Mouse (Mus musculus): Measurements from ENCODE around the gene Lbhd1. TPM values are rescaled to one million over a fixed set of nuclear protein-coding genes. Genes with fewer than 3 reads are reported as not detected.
A peak's percentile ranks its signal among the peaks of the same experiment; 100 is the strongest.

The Lbhd1 gene
- total RNA-seq, 2 experiments from 2014 or later: 5.4 to 7.2 TPM

- DNase-seq (ENCODE audit: low spot score in 2 of 2): no peak
- intact Hi-C loops (cut with DNase I): no loop called here
These were observed 57.1 kb downstream of the Lbhd1 start for GRCm38 (mm10) chr19:8940526-8941133.

DNA sequence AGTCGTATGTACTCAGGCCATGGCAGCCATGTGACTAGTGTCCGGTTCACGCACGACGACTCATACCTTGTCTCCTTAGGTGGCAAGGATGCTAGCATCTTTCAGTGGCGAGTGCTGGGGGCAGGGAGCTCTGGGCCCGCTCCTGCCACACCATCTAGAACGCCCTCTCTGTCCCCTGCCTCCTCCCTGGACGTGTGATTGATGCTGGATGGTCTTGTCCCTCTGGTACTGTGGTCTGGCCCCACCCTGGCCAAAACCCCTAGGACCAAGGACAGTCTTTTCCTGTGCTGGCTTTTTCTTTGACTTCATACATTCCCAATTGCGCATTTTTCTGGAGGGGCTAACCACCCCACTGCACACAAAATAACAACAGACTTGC is 57.6 kb downstream of the Lbhd1 start:
- no peak for DNase-seq (ENCODE audit: low spot score in 2 of 2)
- intact Hi-C loops (cut with DNase I): no loop called here

GRCm38 (mm10) chr19:8941515-8942217 is 58.1 kb downstream of the Lbhd1 start, which contains the start of gene Mta2:
Gene Mta2 (plus strand): TSS chr19:8941875.
- DNase-seq (ENCODE audit: low spot score in 2 of 2): peak; percentile 93 to 96
- intact Hi-C loops (cut with DNase I): no loop called here

Small RNA genes within 50 kb of the gene (microRNA-seq; reads per million reads assigned to microRNA genes)
- gene Mir5136: 0 reads per million in 2 experiments

Other genes starting within 250 kb of the Lbhd1 start
- gene Chrm1, start 219.9 kb upstream of the Lbhd1 start, total RNA-seq (2021): 100 to 1,000 TPM; 160 to 162 TPM
- 100 to 1,000 TPM; 148 to 161 TPM for gene Slc3a2, start 160.4 kb upstream of the Lbhd1 start, total RNA-seq (2021)
- gene Wdr74, start 147.9 kb upstream of the Lbhd1 start, total RNA-seq (2021): 10 to 100 TPM; 46.0 to 58.5 TPM
- 1 to 10 TPM; 1.1 to 1.5 TPM for gene 1700092M07Rik, start 143.0 kb upstream of the Lbhd1 start, total RNA-seq (2021)
- gene Stx5a, start 142.3 kb upstream of the Lbhd1 start, total RNA-seq (2021): 10 to 100 TPM; 61.5 to 70.1 TPM
- 10 to 100 TPM; 87.4 to 92.0 TPM for gene Nxf1, start 126.7 kb upstream of the Lbhd1 start, total RNA-seq (2021)
- 10 to 100 TPM; 73.0 to 75.0 TPM for gene Tmem223, start 112.7 kb upstream of the Lbhd1 start, total RNA-seq (2021)
- 10 to 100 TPM; 10.6 to 10.9 TPM for gene Tmem179b, start 109.3 kb upstream of the Lbhd1 start, total RNA-seq (2021)
- gene Taf6l, start 97.3 kb upstream of the Lbhd1 start, total RNA-seq (2021): 10 to 100 TPM; 12.0 to 12.4 TPM
- gene Polr2g, start 85.2 kb upstream of the Lbhd1 start, total RNA-seq (2021): 100 to 1,000 TPM; 107 to 113 TPM
- 1 to 10 TPM; 5.9 to 7.1 TPM for gene Zbtb3, start 81.2 kb upstream of the Lbhd1 start, total RNA-seq (2021)
- gene Ttc9c, start 64.4 kb upstream of the Lbhd1 start, total RNA-seq (2021): 10 to 100 TPM; 35.1 to 35.5 TPM
- 100 to 1,000 TPM; 110 to 112 TPM for gene Hnrnpul2, start 63.7 kb upstream of the Lbhd1 start, total RNA-seq (2021)
- not detected for gene AC129217.1, start 54.0 kb upstream of the Lbhd1 start, total RNA-seq (2021)
- 100 to 1,000 TPM; 111 to 112 TPM for gene Bscl2, start 46.3 kb upstream of the Lbhd1 start, total RNA-seq (2021)
- 100 to 1,000 TPM; 201 to 223 TPM for gene Gng3, start 44.5 kb upstream of the Lbhd1 start, total RNA-seq (2021)
- gene Lrrn4cl, start 33.0 kb upstream of the Lbhd1 start, total RNA-seq (2021): under 1 TPM; 0.92 to 0.96 TPM
- gene Ubxn1, start 12.2 kb upstream of the Lbhd1 start, total RNA-seq (2021): 10 to 100 TPM; 91.0 to 94.1 TPM
- gene Uqcc3, start 2.8 kb upstream of the Lbhd1 start, total RNA-seq (2021): 10 to 100 TPM; 32.3 to 35.6 TPM
- gene Gm49403, start 198 bp downstream of the Lbhd1 start, total RNA-seq (2021): not detected
- gene 1810009A15Rik, start 5.1 kb downstream of the Lbhd1 start, total RNA-seq (2021): 10 to 100 TPM; 21.4 to 23.9 TPM
- gene Gm49416, start 5.2 kb downstream of the Lbhd1 start, total RNA-seq (2021): 1 to 10 TPM; 2.4 to 3.3 TPM
- 10 to 100 TPM; 22.6 to 24.3 TPM for gene Ints5, start 9.3 kb downstream of the Lbhd1 start, total RNA-seq (2021)
- 100 to 1,000 TPM in 1 of 2 experiments, 10 to 100 TPM in 1; 98.5 to 102 TPM for gene Ganab, start 14.3 kb downstream of the Lbhd1 start, total RNA-seq (2021)
- gene B3gat3, start 36.6 kb downstream of the Lbhd1 start, total RNA-seq (2021): 100 to 1,000 TPM; 151 to 163 TPM
- gene Rom1, start 45.6 kb downstream of the Lbhd1 start, total RNA-seq (2021): 1 to 10 TPM; 5.7 TPM
- 1 to 10 TPM; 8.2 to 8.4 TPM for gene Eml3, start 45.8 kb downstream of the Lbhd1 start, total RNA-seq (2021)
- gene Mta2, start 58.1 kb downstream of the Lbhd1 start, total RNA-seq (2021): 10 to 100 TPM; 46.0 to 46.9 TPM
- 10 to 100 TPM; 18.7 to 20.1 TPM for gene Tut1, start 70.1 kb downstream of the Lbhd1 start, total RNA-seq (2021)
- gene Eef1g, start 83.3 kb downstream of the Lbhd1 start, total RNA-seq (2021): 100 to 1,000 TPM; 203 to 212 TPM
- 10 to 100 TPM; 20.2 to 21.0 TPM for gene Ahnak, start 105.6 kb downstream of the Lbhd1 start, total RNA-seq (2021)
- not detected for gene Scgb1a1, start 204.2 kb downstream of the Lbhd1 start, total RNA-seq (2021)

Data from left cerebral cortex, postnatal 25 days (tissue).